Mouse (Mus musculus) embryonic fibroblast, embryonic 13.5 days (primary cell): Measurements from ENCODE around the gene Cdk5rap1.

Experiments
- CTCF ChIP-seq: IDR thresholded peaks from 2 replicates; pipeline ENCODE4 v1.5.1; 2011; ENCODE audit warnings: mild to moderate bottlenecking, control low read depth, low read length, moderate library complexity, borderline replicate concordance; ENCODE audit not compliant: insufficient read depth
- POLR2A ChIP-seq: IDR thresholded peaks from 2 replicates; pipeline ENCODE4 v1.6.1; 2011; ENCODE audit warnings: low read depth, mild to moderate bottlenecking, control low read depth, low read length, moderate library complexity

GRCm38 (mm10) chr2:154405447-154405994, 32.7 kb upstream of the Cdk5rap1 start:
- TF ChIP-seq CTCF = no peak
- TF ChIP-seq POLR2A = no peak
